Mouse (Mus musculus) CH12.LX (cell line): Measurements from ENCODE around the gene Naa80. TPM values are rescaled to one million over a fixed set of nuclear protein-coding genes. Genes with fewer than 3 reads are reported as not detected.
A peak's percentile ranks its signal among the peaks of the same experiment; 100 is the strongest.

ENCODE experiments used
- DNase-seq: peaks from one replicate; pipeline ENCODE4 v3.0.0-alpha.2; 2013; ENCODE audit errors: extremely low read depth
- H3K27ac ChIP-seq: 2 replicates; pipeline ENCODE4 v1.5.1; 2012; ENCODE audit warnings: low read depth, mild to moderate bottlenecking, control low read depth, moderate library complexity; ENCODE audit not compliant: insufficient read depth
- H3K27me3 ChIP-seq: replicated peaks from 2 replicates; pipeline ENCODE3; 2012; ENCODE audit warnings: inconsistent platforms
- H3K36me3 ChIP-seq, 2 experiments: replicated peaks in 1 of 2; 2 replicates each; pipeline versions ENCODE3 to v1.6.1; 2012; ENCODE audit warnings: inconsistent platforms in 1 of 2, low read length in 1 of 2, mild to moderate bottlenecking in 1 of 2, mixed read lengths in 1 of 2, moderate library complexity in 1 of 2; ENCODE audit not compliant: control insufficient read depth in 1 of 2, insufficient read depth in 1 of 2
- H3K4me1 ChIP-seq, 2 experiments: 2 replicates each; pipeline ENCODE4 v1.6.1; 2012; ENCODE audit warnings: inconsistent platforms in 1 of 2, moderate library complexity in 1 of 2; ENCODE audit not compliant: insufficient read depth in 2 of 2, control insufficient read depth in 1 of 2
- H3K4me2 ChIP-seq: 2 replicates; pipeline ENCODE4 v1.6.1; 2012; ENCODE audit warnings: low read depth, mild to moderate bottlenecking, control low read depth; ENCODE audit not compliant: poor library complexity, insufficient read depth, severe bottlenecking
- H3K4me3 ChIP-seq, 3 experiments: fragments of 150-350 bp in 1 of 3; sonication (generic) in 1 of 3; replicated peaks in 1 of 3; 2 replicates each; pipeline versions ENCODE3 to v1.5.1; 2011 to 2012; ENCODE audit warnings: low read depth in 2 of 3, low read length in 2 of 3, mild to moderate bottlenecking in 2 of 3, moderate library complexity in 2 of 3, control low read depth in 1 of 3, improper control_type of control experiment in 1 of 3, inconsistent platforms in 1 of 3, mixed read lengths in 1 of 3; ENCODE audit not compliant: poor library complexity in 1 of 3
- H3K79me2 ChIP-seq: replicated peaks from 2 replicates; pipeline ENCODE4 v1.6.1; 2012; ENCODE audit warnings: mild to moderate bottlenecking, moderate library complexity; ENCODE audit not compliant: control insufficient read depth, poor library complexity, insufficient read depth, severe bottlenecking; ENCODE audit errors: extremely low read depth
- H3K9ac ChIP-seq: 2 replicates; pipeline ENCODE4 v1.6.1; 2012; ENCODE audit warnings: low read depth, mild to moderate bottlenecking, control low read depth, moderate library complexity; ENCODE audit not compliant: insufficient read depth
- H3K9me3 ChIP-seq: replicated peaks from 2 replicates; pipeline ENCODE3; 2012; ENCODE audit warnings: low read length, inconsistent platforms, mixed read lengths
- BHLHE40 ChIP-seq: IDR thresholded peaks from 2 replicates; pipeline ENCODE4 v1.6.1; 2011; ENCODE audit warnings: mild to moderate bottlenecking, low read depth, low read length, improper control_type of control experiment
- CHD2 ChIP-seq: IDR thresholded peaks from 2 replicates; pipeline ENCODE4 v1.6.1; 2011; ENCODE audit warnings: low read length, improper control_type of control experiment
- CTCF ChIP-seq, 2 experiments: IDR thresholded peaks in 1 of 2; conservative IDR thresholded peaks in 1 of 2; 2 replicates each; pipeline ENCODE4 v1.5.1; 2011 to 2012; ENCODE audit warnings: low read depth in 2 of 2, low read length in 2 of 2, improper control_type of control experiment in 1 of 2, inconsistent platforms in 1 of 2, mild to moderate bottlenecking in 1 of 2, moderate library complexity in 1 of 2
- EP300 ChIP-seq: IDR thresholded peaks from 2 replicates; pipeline ENCODE4 v1.6.1; 2011; ENCODE audit warnings: low read length, improper control_type of control experiment
- GABPA ChIP-seq: IDR thresholded peaks from 2 replicates; pipeline ENCODE4 v1.6.1; 2012; ENCODE audit warnings: low read depth, low read length, improper control_type of control experiment, inconsistent platforms; ENCODE audit not compliant: insufficient replicate concordance
- HCFC1 ChIP-seq: IDR thresholded peaks from 2 replicates; pipeline ENCODE4 v1.6.1; 2012; ENCODE audit warnings: low read depth, mild to moderate bottlenecking, inconsistent platforms, low read length, improper control_type of control experiment
- IRF4 ChIP-seq: IDR thresholded peaks from 2 replicates; pipeline ENCODE4 v1.6.1; 2014; ENCODE audit warnings: low read depth, mild to moderate bottlenecking, inconsistent platforms, low read length, improper control_type of control experiment
- JUN ChIP-seq: IDR thresholded peaks from 2 replicates; pipeline ENCODE4 v1.6.1; 2011; ENCODE audit warnings: low read depth, mild to moderate bottlenecking, low read length, improper control_type of control experiment, moderate library complexity; ENCODE audit not compliant: insufficient read depth
- JUND ChIP-seq: conservative IDR thresholded peaks from 2 replicates; pipeline ENCODE4 v1.6.1; 2011; ENCODE audit warnings: low read depth, low read length, improper control_type of control experiment
- KAT2A ChIP-seq: IDR thresholded peaks from 2 replicates; pipeline ENCODE4 v1.6.1; 2012; ENCODE audit warnings: low read length, improper control_type of control experiment, inconsistent platforms; ENCODE audit not compliant: insufficient replicate concordance
- MAFK ChIP-seq: IDR thresholded peaks from 2 replicates; pipeline ENCODE4 v1.6.1; 2011; ENCODE audit warnings: low read length, improper control_type of control experiment; ENCODE audit not compliant: insufficient replicate concordance
- MAX ChIP-seq: IDR thresholded peaks from 2 replicates; pipeline ENCODE4 v1.6.1; 2011; ENCODE audit warnings: low read length, improper control_type of control experiment
- MAZ ChIP-seq: IDR thresholded peaks from 2 replicates; pipeline ENCODE4 v1.6.1; 2012; ENCODE audit warnings: low read depth, mild to moderate bottlenecking, inconsistent platforms, low read length, improper control_type of control experiment, moderate library complexity
- MXI1 ChIP-seq: IDR thresholded peaks from 2 replicates; pipeline ENCODE4 v1.6.1; 2011; ENCODE audit warnings: mild to moderate bottlenecking, low read depth, low read length, improper control_type of control experiment
- MYC ChIP-seq: IDR thresholded peaks from 2 replicates; pipeline ENCODE4 v1.6.1; 2011; ENCODE audit warnings: low read depth, mild to moderate bottlenecking, improper control_type of control experiment, low read length
- NELFE ChIP-seq: IDR thresholded peaks from 2 replicates; pipeline ENCODE4 v1.6.1; 2011; ENCODE audit warnings: low read depth, low read length, improper control_type of control experiment
- NRF1 ChIP-seq: IDR thresholded peaks from 2 replicates; pipeline ENCODE4 v1.6.1; 2014; ENCODE audit warnings: low read depth, mild to moderate bottlenecking, inconsistent platforms, low read length, improper control_type of control experiment, moderate library complexity
- POLR2A ChIP-seq: IDR thresholded peaks from 2 replicates; pipeline ENCODE4 v1.6.1; 2011; ENCODE audit warnings: low read depth, mild to moderate bottlenecking, improper control_type of control experiment, low read length
- POLR2AphosphoS2 ChIP-seq: IDR thresholded peaks from 2 replicates; pipeline ENCODE4 v1.6.1; 2011; ENCODE audit warnings: low read depth, low read length, improper control_type of control experiment
- RAD21 ChIP-seq: IDR thresholded peaks from 2 replicates; pipeline ENCODE4 v1.6.1; 2011; ENCODE audit warnings: low read depth, mild to moderate bottlenecking, low read length, improper control_type of control experiment, moderate library complexity
- RCOR1 ChIP-seq: conservative IDR thresholded peaks from 2 replicates; pipeline ENCODE4 v1.6.1; 2012; ENCODE audit warnings: low read depth, mild to moderate bottlenecking, inconsistent platforms, low read length, improper control_type of control experiment
- SIN3A ChIP-seq: IDR thresholded peaks from 2 replicates; pipeline ENCODE4 v1.6.1; 2012; ENCODE audit warnings: low read length, improper control_type of control experiment, inconsistent platforms
- SMC3 ChIP-seq: IDR thresholded peaks from 2 replicates; pipeline ENCODE4 v1.6.1; 2011; ENCODE audit warnings: low read depth, low read length, improper control_type of control experiment
- TBP ChIP-seq: conservative IDR thresholded peaks from 2 replicates; pipeline ENCODE4 v1.6.1; 2011; ENCODE audit warnings: low read depth, low read length, improper control_type of control experiment
- TCF12 ChIP-seq: IDR thresholded peaks from 2 replicates; pipeline ENCODE4 v1.6.1; 2014; ENCODE audit warnings: low read depth, mild to moderate bottlenecking, inconsistent platforms, low read length, improper control_type of control experiment
- USF2 ChIP-seq: conservative IDR thresholded peaks from 2 replicates; pipeline ENCODE4 v1.6.1; 2011; ENCODE audit warnings: low read depth, low read length, improper control_type of control experiment
- ZMIZ1 ChIP-seq: IDR thresholded peaks from 2 replicates; pipeline ENCODE4 v1.6.1; 2012; ENCODE audit warnings: low read depth, mild to moderate bottlenecking, inconsistent platforms, low read length, improper control_type of control experiment
- ZNF384 ChIP-seq: IDR thresholded peaks from 2 replicates; pipeline ENCODE4 v1.6.1; 2012; ENCODE audit warnings: low read depth, low read length, improper control_type of control experiment, inconsistent platforms
- dilution Hi-C: fragments of 300-500 bp; cut with MboI; formaldehyde crosslinking; loops from 2 replicates; pipeline ENCODE4 v1.14.3; 2020; ENCODE audit warnings: low sequenced_read_pairs; ENCODE audit not compliant: extremely low pct_unique_long_range_greater_than_20kb, extremely low pct_ligation_motif_present
- in situ Hi-C: fragments of 300-500 bp; cut with MboI; formaldehyde crosslinking; loops from 3 replicates; pipeline ENCODE4 v1.14.3; 2019; ENCODE audit warnings: low sequenced_read_pairs, low pct_ligation_motif_present, low pct_unique_long_range_greater_than_20kb, mixed read lengths
- polyA plus RNA-seq: library from polyadenylated mRNA; unstranded; fragments of >175 nt; gene quantifications from 2 replicates; pipeline ENCODE4 v1.2.1, GENCODE M21; 2012; ENCODE audit warnings: low read depth; ENCODE audit not compliant: insufficient read length
- total RNA-seq, 2 experiments: library from RNA; depleted of rRNA; stranded (reverse); fragments of 300-350 nt in 1 of 2; fragments of >200 nt in 1 of 2; gene quantifications; 2 replicates each; pipeline ENCODE4 v1.2.3; 2012 to 2014

Naa80 gene
- total and polyA plus RNA-seq, 3 experiments: 1.7 to 9.3 (median 4.8) TPM

DNA sequence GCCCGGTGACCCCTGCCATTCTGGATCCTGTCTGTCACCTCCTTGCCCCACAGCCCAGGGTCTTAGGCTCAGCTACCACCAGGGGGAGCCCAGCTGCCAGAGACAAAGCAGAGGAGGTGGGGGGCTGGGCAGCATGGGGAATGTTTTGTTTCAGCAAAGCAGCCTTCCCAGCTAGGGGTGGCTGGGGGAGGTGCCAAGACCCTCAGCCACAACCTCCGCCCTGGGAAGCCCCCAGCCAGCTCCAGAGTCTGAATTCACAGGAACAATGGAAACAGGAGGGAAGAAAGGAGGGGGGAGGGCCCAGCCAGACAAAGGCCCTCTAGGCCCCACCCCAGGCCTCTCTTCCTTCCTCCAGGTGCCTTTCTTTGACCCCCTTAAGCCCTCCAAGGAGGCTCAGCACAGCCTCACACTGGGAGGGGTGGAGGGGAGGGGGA lies 48.2 kb downstream of the Naa80 start (continued):
- peak; percentile 70 for TF ChIP-seq RAD21
- TF ChIP-seq ZNF384: no peak
- TF ChIP-seq EP300: no peak
- TF ChIP-seq MAFK: no peak
- peak; percentile 96 for TF ChIP-seq CHD2
- peak; percentile 87 for TF ChIP-seq MAZ
- TF ChIP-seq GABPA: no peak
- 0 out of 2 replicates have a peak, but pooled peaks have one; percentile 38 for TF ChIP-seq RCOR1
- TF ChIP-seq IRF4: peak; percentile 65
- peak; percentile 43; the same call in 1 of the 2 replicates for TF ChIP-seq SIN3A
- no peak for TF ChIP-seq TBP
- peak; percentile 70 for TF ChIP-seq NELFE
- TF ChIP-seq JUN: no peak
- TF ChIP-seq MAX: peak; percentile 33; the same call in 1 of the 2 replicates
- no peak for TF ChIP-seq KAT2A
- TF ChIP-seq USF2: no peak
- no peak for TF ChIP-seq POLR2AphosphoS2

DNA sequence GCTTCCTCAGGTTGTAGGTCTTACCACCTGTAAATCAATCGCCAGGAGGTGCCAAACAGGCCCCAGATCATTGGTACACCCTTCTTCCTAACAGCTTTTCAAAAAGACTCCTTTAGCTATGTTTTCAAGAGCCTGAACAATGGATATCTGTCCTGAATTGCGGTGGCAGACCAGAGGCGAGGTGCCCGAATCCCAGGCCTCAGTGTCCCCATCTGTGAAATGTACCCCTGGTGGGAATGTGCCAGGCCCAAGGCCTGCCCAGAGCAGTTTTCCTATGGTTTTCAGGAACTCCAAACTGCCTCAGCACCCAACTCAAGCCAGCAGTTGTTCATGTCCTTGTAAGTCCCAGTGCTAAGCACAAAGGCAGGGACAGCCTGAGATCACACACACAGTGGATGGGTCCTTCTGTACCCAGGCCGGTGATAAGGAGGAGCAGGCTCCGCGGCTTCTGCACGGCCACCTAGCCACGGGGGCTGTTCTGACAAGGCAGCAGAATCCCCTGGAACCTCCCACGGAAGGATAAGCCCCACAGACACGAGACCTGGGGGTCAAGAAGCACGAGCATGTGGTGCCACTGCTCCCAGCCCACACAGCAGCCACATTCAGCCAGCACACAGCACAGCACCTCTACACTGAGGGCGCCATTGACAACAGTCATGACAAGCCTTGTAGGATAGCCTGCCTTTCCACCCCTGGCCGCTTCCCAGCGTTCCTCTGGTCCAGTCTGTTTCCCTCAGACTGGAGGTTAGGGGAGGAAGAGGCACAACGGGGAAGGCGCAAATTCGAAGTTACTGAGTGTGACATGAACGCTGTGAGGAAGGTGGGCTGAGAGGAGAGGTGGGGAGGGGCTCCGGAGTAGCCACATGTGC lies 48.9 kb downstream of the Naa80 start:
- no peak for DNase-seq
- Histone ChIP-seq H3K27ac (peak overlapping the region; percentile 26), H3K4me1 (peaks cover 38 to 85% of the 10 kb centered on the region in 2 experiments)

More for the DNA sequence above, 48.9 kb downstream of the Naa80 start:
- no peak for TF ChIP-seq POLR2A
- no peak for TF ChIP-seq JUND
- no peak for TF ChIP-seq CTCF (conservative IDR thresholded peaks at IDR 0.05 in 1 of 2, IDR thresholded peaks at IDR 0.05 in 1 of 2; ENCODE audit: low read depth in 2 of 2, low read length in 2 of 2)
- TF ChIP-seq SMC3: no peak
- TF ChIP-seq ZMIZ1: no peak
- no peak for TF ChIP-seq NELFE
- TF ChIP-seq EP300: no peak
- TF ChIP-seq MAX: no peak
- no peak for TF ChIP-seq POLR2AphosphoS2
- no peak for TF ChIP-seq TCF12
- TF ChIP-seq HCFC1: no peak
- TF ChIP-seq MAFK: no peak
- TF ChIP-seq BHLHE40: no peak
- TF ChIP-seq MXI1: no peak
- TF ChIP-seq MAZ: no peak
- TF ChIP-seq JUN: no peak
- no peak for TF ChIP-seq NRF1
- no peak for TF ChIP-seq MYC
- Histone ChIP-seq H3K9me3 (no peaks in the 10 kb centered on the region), H3K4me3 (no peak overlapping the region), H3K9ac (no peak overlapping the region; the same call in 1 of the 2 replicates), H3K4me2 (no peak overlapping the region), H3K79me2 (peaks cover 71% of the 10 kb centered on the region), H3K27me3 (no peaks in the 10 kb centered on the region), H3K36me3 (peaks cover 32 to 79% of the 10 kb centered on the region in 2 experiments)
- in situ Hi-C loops (no loop called here), dilution Hi-C loops (no loop called here)
